Mouse (Mus musculus): Measurements from ENCODE around the gene 2410137M14Rik.
A peak's percentile ranks its signal among the peaks of the same experiment; 100 is the strongest.
"Not testable (repeated sequence)": the region's sequence is repeated elsewhere in the genome, so short reads cannot be mapped to it uniquely, and the experiment has no call there.

Gene 2410137M14Rik

DNA sequence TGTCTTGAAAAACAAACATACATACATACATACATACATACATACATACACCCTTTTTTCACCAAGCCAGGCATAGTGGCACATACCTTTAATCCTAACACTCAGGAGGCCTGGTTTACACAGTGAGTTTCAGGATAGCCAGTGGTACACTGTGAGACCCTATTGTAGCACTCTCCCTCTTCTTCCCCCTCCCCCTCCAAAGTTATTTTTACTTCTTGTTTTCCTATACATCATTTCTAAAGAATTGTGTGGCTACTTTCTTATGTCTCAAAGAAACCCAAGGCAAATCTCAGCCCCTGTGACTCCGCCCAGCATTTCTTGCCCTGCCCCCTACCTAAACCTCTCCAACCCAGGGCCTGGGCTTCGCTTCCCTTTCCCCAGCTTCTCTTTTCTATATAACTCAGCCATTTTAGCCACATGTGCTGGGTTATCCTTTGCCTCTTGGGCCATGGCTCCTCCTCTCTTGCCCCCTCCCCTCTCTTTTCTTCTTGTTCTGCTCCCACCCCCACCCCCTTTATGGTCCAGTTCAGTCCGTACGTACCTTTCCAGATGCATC, 12.8 kb upstream of the 2410137M14Rik start:
- DNase-seq = no peak

DNA sequence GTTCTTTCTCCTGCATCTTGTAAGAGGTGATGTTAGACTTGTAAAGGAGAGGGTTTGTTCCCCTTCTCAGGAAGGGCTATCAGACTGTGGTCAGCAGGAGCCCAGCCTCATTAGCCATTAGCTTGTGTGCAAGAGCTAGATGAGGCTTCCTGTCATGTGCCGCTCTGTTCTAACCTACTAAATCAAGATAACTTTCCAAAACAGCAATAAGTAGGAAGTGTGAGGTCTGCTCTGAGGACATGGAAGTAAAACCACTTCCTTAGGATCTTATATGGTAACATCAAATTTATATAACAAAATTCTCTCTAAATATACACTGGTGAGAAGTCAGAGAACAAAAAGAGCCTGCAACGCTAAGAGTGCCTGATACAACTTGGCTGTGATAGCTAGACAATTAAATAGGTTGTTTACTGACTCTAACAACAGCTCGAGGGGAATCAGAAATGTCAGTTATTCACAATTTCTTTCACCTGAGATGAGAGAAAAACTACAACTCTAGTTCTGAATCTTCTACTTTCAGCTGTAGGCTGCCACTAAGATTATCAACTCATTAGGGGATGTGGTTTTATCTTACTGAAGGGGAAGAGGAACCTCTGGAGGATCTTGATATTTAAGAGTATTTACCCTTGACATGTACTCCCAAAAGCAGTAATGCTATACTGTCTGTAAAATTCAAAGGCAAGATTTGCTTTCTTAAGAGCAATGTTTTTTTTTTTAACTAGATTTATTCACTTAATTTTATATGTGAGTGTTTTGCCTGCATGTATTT, 11.5 kb upstream of the 2410137M14Rik start:
- DNase-seq = no peak

DNA sequence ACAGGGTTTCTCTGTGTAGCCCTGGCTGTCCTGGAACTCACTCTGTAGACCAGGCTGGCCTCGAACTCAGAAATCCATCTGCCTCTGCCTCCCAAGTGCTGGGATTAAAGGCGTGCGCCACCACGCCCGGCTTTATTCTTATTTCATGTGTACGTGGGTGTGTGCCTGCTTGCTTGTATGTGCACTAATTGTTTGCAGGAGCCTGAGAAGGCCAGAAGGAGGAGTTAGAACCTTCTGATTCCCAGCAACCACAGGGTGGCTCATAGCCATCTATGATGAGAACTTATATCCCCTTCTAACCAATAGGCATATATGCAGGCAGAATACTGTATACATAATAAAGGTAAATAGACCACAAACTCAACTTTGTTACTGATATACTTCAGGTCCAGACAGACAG, 9.6 kb upstream of the 2410137M14Rik start:
- DNase-seq = not testable (repeated sequence)

- DNase-seq = no peak
Measured at GRCm38 (mm10) chr17:36989437-36989836, 8.4 kb upstream of the 2410137M14Rik start, which contains the start of gene H2-M5. Gene H2-M5, minus strand, starts transcription at chr17:36989537.

DNA sequence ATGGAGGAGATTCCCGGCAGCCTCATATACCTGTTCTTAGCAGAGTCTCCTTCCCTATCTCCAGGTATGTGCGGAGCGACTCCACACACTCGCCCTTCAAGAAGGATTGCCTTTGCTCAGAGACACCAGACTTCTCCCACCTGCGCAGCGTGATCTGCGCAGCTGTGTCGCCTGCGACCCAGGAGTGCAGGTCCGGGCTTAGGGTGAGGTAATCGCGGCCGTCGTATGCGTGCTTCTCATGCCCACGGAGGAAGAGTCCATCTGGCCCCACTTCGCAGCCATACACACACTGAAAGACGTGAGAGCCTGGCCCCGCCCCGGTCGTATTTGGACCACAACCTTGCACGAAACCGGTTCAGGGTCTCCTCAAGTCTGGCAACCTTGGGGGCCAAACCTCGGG, 7.4 kb upstream of the 2410137M14Rik start:
- DNase-seq = no peak

DNA sequence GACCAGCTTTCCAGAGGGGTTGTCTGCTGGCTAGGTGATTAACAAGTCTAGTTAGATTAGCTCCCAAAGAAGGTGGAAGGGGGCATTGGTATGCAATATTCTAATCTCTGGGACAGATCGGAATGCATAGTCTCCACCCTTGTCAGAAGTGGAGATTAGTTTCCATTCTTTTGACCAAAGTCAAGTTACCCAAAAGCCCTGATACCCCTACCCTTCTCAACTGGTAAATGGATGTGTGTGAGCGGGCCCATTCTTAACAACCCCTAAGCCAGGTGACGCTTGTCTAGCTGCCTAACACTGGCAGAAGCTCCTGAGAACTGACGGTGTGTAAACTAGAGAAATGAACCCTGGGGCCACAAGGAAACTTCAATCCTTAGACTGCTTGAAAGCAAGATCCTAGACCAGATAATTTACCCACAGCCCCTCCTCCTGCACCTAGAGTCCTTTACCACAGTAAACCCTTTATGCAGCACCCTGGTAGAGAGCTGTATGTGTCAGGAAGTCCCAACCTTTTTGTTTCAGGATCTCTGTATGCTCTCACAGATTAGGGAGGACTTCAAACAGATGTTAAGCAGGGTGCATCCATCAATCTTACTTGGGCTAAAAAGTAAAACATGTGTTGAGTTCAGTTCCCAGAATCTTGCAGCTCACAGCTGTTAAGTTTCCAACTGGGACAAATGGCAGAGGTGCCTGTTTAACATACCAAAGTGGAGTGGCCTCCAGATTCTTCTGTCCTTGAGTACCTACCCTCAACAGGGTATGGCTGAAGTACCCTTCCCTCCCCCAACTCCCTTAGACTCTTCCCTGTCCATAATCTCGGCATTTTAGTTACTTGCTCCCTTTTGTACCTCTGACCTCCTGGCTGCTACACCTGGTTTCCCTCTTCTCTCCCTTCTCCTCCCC, 1.5 kb upstream of the 2410137M14Rik start:
- no peak for DNase-seq

- DNase-seq = no peak
Measured at GRCm38 (mm10) chr17:36981845-36982244, 808 bp upstream of the 2410137M14Rik start.

- no peak for DNase-seq
Measured at GRCm38 (mm10) chr17:36973271-36973787, 7.7 kb downstream of the 2410137M14Rik start.

DNA sequence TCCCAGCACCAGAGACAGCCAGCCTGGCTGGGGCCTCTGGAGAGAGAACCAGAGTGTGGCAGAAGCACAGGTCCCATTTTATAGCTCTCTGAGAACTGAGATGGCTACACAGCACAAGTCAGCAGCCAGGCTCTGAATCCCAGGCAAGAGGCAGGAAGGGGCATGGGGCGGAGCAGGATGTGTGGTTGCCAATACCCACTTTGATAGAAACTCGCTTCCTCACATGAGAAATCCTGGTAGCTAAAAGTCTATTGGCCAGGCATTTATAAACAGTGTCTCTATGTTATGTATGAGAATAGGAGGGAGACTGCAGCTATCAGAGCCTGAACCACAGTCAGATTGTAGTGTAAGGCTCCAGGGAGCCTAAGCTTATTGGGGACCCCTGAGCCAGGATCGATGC, 8.2 kb downstream of the 2410137M14Rik start:
- DNase-seq = no peak

DNA sequence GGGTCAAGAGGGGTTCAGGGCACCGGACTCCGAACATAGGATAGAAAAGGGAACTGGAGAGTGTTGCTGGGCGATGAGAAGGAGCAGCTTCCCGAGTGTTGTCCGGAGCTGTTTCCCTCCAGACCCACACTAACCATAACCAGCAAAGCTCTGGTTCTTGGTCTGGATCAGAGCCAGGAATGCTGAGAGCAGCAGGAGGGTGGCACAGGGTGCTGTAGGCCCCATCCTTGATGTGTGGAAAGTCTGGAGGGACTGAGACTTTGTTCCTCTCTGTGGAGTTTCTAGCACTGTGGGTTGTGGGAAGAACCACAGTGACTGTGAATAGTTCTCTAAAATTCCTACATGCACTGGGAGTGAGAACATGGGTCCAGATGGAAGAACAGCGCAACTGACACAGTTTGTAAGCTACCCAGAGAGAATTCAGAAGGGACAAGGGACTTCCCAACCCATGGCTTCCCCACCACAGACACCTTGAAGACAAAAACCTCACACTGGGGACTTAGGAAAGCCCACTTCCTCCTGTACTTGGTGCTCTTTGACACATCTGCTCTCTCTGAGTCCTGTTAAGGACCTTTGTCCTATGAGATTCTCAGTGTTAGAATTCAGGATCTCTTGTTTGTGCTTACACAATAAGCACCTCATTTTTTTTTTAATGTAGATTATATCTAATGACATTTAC, 9.7 kb downstream of the 2410137M14Rik start:
- no peak for DNase-seq

DNA sequence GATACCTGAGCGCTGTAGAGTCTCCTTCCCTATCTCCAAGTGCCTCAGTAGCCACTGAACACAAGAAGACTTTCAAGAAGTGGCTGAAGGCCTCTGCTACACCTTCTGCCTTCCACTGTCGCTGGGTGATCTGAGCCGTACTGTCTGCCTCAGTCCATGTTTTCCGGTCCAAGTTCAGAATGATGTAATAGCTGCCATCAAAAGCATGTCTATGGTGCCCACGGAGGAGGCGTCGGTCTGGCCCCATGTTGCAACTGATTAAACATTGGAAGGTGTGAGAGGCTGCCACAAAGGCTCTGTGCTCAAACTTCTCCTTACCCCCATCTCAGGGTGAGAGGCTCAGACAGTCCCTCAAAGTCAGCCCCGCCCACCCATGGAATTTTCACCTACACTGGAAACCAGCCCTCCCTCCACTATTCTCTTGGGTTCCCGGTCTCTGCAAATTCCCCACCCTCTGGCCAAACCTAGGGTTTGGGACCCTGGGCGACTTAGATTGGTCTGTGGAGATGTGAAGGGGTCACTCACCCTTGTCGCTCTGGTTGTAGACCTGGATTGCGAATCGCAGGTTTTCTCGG, 10.6 kb downstream of the 2410137M14Rik start:
- DNase-seq = no peak

DNA sequence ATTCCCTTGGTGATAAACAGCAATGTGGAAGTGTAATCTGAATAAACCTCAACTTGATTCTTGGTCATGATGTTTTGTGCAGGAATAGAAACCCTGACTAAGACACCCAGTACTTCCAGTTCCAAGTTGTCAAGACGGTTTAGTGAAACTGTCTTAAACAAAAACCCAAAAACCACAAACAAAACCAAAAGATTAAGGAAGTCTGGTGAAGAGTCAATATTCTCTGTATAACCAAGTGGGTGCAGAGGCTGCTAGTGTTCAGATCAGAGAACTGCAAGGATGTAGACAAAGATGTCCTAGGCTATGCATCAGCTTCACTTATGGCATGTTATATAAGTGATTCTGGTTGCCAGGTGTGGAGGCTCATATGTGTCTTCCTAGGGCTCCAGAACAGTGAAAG, 14.2 kb downstream of the 2410137M14Rik start:
- DNase-seq = no peak

- DNase-seq = no peak
Measured at GRCm38 (mm10) chr17:36961125-36961524, 19.9 kb downstream of the 2410137M14Rik start.

- no peak for DNase-seq
Measured at GRCm38 (mm10) chr17:36958884-36959283, 22.2 kb downstream of the 2410137M14Rik start.

GRCm38 (mm10) chr17:36957999-36958743, 22.9 kb downstream of the 2410137M14Rik start, which contains the start of the genes Znrd1 and Znrd1as:
Gene Znrd1, minus strand, starts transcription at chr17:36958559.
Gene Znrd1as, plus strand, starts transcription at chr17:36958592.
- DNase-seq = peak; percentile 95 to 96

GRCm38 (mm10) chr17:36953062-36953461, 28.0 kb downstream of the 2410137M14Rik start:
- no peak for DNase-seq

DNA sequence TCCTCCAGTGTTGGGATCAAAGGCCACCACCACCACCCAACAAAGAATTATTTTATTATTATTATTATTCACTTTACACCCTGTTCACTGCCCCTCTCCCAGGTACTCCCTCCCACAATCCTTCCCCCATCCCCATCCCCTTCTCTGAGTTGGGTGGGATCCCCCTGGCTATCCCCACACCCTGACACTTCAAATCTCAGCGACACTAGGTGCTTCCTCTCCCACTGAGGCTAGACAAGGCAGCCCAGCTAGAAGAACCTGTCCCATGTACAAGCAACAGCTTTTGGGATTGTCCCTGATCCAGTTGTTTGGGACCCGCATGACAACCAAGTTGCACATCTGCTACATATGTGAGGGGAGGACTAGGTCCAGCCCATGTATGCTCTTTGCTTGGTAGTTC, 28.4 kb downstream of the 2410137M14Rik start:
- DNase-seq = no peak

DNA sequence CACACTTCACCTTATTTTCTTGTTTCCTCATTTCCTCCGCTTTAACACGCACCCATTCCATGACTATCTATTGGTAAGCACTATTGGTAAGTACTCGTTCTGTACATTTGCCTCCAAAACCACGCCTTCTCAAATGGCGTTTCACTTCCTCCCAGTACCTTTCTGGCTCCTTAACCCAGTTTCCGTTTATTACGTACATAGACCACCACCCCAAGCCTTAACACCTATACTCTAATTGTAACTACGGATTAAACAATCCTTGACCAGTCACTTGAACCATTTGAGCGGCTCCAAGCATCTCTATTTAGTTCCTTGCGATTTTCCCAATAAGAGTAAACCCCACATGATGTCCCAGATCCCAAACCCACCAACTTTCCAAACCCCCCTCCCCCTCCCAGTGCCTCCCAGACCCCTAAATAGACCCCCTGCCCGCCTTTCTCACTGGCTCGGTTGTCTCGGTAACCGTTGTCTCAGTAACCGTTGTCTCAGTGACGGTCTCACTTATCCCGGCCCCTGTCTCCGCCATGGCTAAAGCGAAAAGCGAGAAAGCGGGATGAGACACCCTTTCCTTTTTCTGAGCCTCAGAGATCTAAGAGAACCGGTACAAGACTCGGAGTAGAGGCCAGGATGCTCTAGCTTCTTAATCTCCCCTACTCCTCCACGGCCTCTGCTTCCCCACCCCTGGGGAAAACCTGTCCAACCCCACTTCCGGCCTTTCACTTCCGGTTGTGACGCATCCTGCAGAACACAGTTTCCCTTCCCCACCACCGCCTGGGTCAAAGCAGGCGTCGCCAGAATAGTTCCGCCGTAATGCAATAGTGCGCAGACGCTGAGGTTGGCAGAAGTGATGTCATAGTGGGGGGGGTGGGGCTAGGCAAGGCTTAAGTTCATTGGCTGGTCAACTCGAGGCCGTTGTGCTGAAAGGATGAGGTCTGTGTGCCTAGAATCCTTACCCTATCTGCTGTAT, 29.8 kb downstream of the 2410137M14Rik start, which contains the start of gene Ppp1r11:
TSS of gene Ppp1r11 (minus strand) at position 761 of the 967 bp plus-strand sequence.
- peak; percentile 96 to 97 for DNase-seq

GRCm38 (mm10) chr17:36949265-36949664, 31.8 kb downstream of the 2410137M14Rik start:
- DNase-seq = no peak

DNA sequence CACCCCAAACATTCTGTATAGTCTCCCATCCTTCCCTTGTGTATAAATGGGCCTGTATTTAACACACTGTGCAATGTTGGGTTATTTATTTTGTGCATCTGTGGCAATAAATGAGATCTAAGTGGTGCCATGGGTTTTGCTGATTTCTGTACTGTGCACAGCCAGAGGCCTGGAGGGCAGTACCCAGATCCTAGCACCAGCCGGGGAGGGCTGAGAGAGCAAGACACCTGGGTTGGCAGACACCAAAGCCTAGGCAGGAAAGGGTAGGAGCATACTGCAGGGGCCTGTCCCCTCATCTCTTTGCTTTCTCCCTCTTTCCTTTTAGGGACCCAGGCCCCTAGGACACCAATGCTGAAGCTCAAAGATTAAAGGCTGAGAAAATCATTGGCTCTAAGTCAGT, 32.8 kb downstream of the 2410137M14Rik start:
- DNase-seq = no peak

Measured in kidney, adult 8-10 months (tissue).